Mouse (Mus musculus) neural tube, embryonic 12.5 days (tissue): ENCODE measurements around the gene Dzip1. TPM values are rescaled to one million over a fixed set of nuclear protein-coding genes. Genes with fewer than 3 reads are reported as not detected.

Experiments used
- ATAC-seq: fragments of 200-750 bp; cut with Nextera tagmentation; 2 replicates; pipeline ENCODE4 v1.8.0; 2017; ENCODE audit warnings: low read depth, mild to moderate bottlenecking, moderate TSS enrichment, moderate library complexity; ENCODE audit not compliant: low FRiP score
- H3K27ac ChIP-seq: fragments of 300-500 bp; sonication (generic); 2 replicates; pipeline ENCODE4 v1.5.1; 2016
- H3K27me3 ChIP-seq: fragments of 300-500 bp; sonication (generic); replicated peaks from 2 replicates; pipeline ENCODE4 v1.6.1; 2016; ENCODE audit warnings: mild to moderate bottlenecking
- H3K36me3 ChIP-seq: fragments of 300-500 bp; sonication (generic); 2 replicates; pipeline ENCODE4 v1.6.1; 2016; ENCODE audit warnings: mild to moderate bottlenecking
- H3K4me1 ChIP-seq: fragments of 300-500 bp; sonication (generic); 2 replicates; pipeline ENCODE4 v1.6.1; 2016
- H3K4me2 ChIP-seq: fragments of 300-500 bp; sonication (generic); replicated peaks from 2 replicates; pipeline ENCODE4 v1.6.1; 2016; ENCODE audit warnings: mild to moderate bottlenecking
- H3K4me3 ChIP-seq: fragments of 300-500 bp; sonication (generic); 2 replicates; pipeline ENCODE4 v1.5.1; 2016
- H3K9ac ChIP-seq: fragments of 300-500 bp; sonication (generic); 2 replicates; pipeline ENCODE4 v1.6.1; 2016; ENCODE audit warnings: mild to moderate bottlenecking
- H3K9me3 ChIP-seq: fragments of 300-500 bp; sonication (generic); 2 replicates; pipeline ENCODE4 v1.6.1; 2016; ENCODE audit warnings: mild to moderate bottlenecking
- WGBS: fragments of 180-500 bp; shearing (Covaris S2); methylation state at CpG from one replicate; pipeline ENCODE4 v1.1.7; 2016; 5-methylcytosine and 5-hydroxymethylcytosine counted together
- polyA plus RNA-seq: library from polyadenylated mRNA; unstranded; fragments of >200 nt; fragmentation: Nextera tagmentation; extraction: Ambion mirVana; gene quantifications from 2 replicates; pipeline ENCODE4 v1.2.1, GENCODE M21; 2016

Gene Dzip1
- polyA plus RNA-seq, 1 experiment from 2014 or later, result 40.0 TPM

GRCm38 (mm10) chr14:118890101-118890500, 35.2 kb downstream of the Dzip1 start:
- ATAC-seq, result no peak
- no peaks in the 10 kb centered on the region for H3K4me1 ChIP-seq
- H3K4me3 ChIP-seq, result no peak overlapping the region
- no peak overlapping the region for H3K27ac ChIP-seq
- H3K9me3 ChIP-seq, result no peaks in the 10 kb centered on the region
- no peak overlapping the region for H3K4me2 ChIP-seq
- 88% methylated on average over 4 of the region's 4 CpGs for WGBS
- H3K9ac ChIP-seq, result no peak overlapping the region
- H3K27me3 ChIP-seq, result no peaks in the 10 kb centered on the region
- peaks cover 82% of the 10 kb centered on the region for H3K36me3 ChIP-seq

DNA sequence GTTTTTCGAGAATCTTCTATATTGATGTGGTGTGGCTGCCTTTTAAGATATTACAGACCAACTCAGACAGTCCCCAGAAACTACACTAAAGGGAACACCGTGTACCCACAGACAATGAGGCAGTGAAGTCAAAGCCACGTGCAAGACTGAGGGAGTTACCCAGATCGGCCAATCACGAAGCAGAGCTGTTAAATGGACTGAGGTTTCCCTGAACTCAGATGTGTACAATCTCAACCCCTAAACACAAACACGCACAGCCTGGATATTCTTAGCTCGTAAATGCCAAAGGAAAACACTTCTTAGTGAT, 41.1 kb downstream of the Dzip1 start:
- 80% methylated on average over 7 of the region's 7 CpGs for WGBS
- H3K9me3 ChIP-seq, result no peaks in the 10 kb centered on the region
- no peak overlapping the region for H3K27ac ChIP-seq
- no peaks in the 10 kb centered on the region for H3K4me1 ChIP-seq
- no peaks in the 10 kb centered on the region for H3K27me3 ChIP-seq
- H3K4me2 ChIP-seq, result no peak overlapping the region
- H3K4me3 ChIP-seq, result no peak overlapping the region
- no peak overlapping the region for H3K9ac ChIP-seq
- H3K36me3 ChIP-seq, result peaks cover 85% of the 10 kb centered on the region
- no peak for ATAC-seq

- ATAC-seq, result no peak
- no peaks in the 10 kb centered on the region for H3K4me1 ChIP-seq
- no peak overlapping the region for H3K4me3 ChIP-seq
- H3K9ac ChIP-seq, result no peak overlapping the region
- no peaks in the 10 kb centered on the region for H3K27me3 ChIP-seq
- H3K27ac ChIP-seq, result no peak overlapping the region
- no peaks in the 10 kb centered on the region for H3K9me3 ChIP-seq
- 85% methylated on average over 18 of the region's 18 CpGs for WGBS
- H3K36me3 ChIP-seq, result peaks cover 86% of the 10 kb centered on the region
- no peak overlapping the region for H3K4me2 ChIP-seq
Measured at GRCm38 (mm10) chr14:118883344-118884249, 41.7 kb downstream of the Dzip1 start.

DNA sequence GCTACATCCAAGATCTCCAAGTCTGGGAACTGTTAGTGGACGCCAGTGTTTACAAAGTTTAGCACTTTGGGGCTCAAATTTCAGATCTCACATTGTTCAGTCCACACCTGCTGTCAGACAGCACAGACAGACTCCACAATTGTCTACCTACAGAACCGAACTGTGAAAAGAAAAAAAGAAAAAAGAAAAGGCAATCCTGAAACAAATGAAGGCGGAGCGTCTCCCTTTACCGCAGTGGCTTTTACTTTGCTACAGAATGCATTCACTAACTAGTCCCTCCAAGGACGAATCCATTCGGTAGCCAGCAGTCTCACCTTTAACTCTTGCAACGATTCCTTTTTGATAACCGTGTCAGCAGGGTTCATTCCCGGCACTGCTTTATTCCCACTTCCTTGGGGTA, 44.6 kb downstream of the Dzip1 start:
- Histone ChIP-seq H3K9ac (no peak overlapping the region), H3K9me3 (no peaks in the 10 kb centered on the region), H3K4me2 (no peak overlapping the region), H3K36me3 (peaks cover 77% of the 10 kb centered on the region), H3K27ac (no peak overlapping the region), H3K4me3 (no peak overlapping the region), H3K4me1 (no peaks in the 10 kb centered on the region), H3K27me3 (no peaks in the 10 kb centered on the region)
- WGBS, result 84% methylated on average over 10 of the region's 10 CpGs
- ATAC-seq, result no peak

DNA sequence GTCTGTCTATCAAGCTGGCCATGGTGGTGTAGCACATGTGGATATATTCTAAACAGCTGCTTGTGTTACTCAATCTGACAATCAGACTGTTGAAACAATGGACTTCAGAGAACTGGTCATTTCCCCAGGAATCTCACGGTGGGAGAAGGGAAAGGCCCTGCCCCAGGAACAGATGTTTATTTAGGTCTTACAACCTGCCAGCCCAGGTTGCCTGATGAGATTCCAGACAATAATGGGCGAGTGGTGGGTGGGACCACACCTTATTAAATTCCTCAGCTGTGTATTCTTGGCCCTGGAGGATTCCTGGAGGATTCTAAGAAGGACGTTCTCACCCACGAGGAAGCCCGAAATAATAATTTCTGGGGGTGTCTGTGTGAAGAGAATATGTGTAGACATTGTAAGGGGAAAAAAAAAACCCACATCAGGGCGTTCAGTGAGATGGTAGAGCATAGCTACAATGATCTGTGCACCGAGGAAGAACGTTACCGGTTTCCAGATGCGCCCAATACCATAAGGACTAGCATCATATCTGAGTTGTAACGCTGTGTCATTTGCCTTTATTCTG, 46.8 kb downstream of the Dzip1 start:
- H3K9ac ChIP-seq, result no peak overlapping the region
- H3K27me3 ChIP-seq, result no peaks in the 10 kb centered on the region
- no peak for ATAC-seq
- no peaks in the 10 kb centered on the region for H3K9me3 ChIP-seq
- no peak overlapping the region for H3K4me2 ChIP-seq
- 89% methylated on average over 11 of the region's 11 CpGs for WGBS
- no peaks in the 10 kb centered on the region for H3K4me1 ChIP-seq
- H3K4me3 ChIP-seq, result no peak overlapping the region
- no peak overlapping the region for H3K27ac ChIP-seq
- peaks cover 74% of the 10 kb centered on the region for H3K36me3 ChIP-seq

- no peaks in the 10 kb centered on the region for H3K9me3 ChIP-seq
- H3K4me2 ChIP-seq, result no peak overlapping the region
- no peak for ATAC-seq
- H3K9ac ChIP-seq, result no peak overlapping the region
- no peaks in the 10 kb centered on the region for H3K4me1 ChIP-seq
- no peak overlapping the region for H3K27ac ChIP-seq
- no peak overlapping the region for H3K4me3 ChIP-seq
- H3K27me3 ChIP-seq, result no peaks in the 10 kb centered on the region
- 73% methylated on average over 10 of the region's 10 CpGs for WGBS
- H3K36me3 ChIP-seq, result peaks cover 56% of the 10 kb centered on the region
Measured at GRCm38 (mm10) chr14:118874786-118875415, 50.4 kb downstream of the Dzip1 start.

DNA sequence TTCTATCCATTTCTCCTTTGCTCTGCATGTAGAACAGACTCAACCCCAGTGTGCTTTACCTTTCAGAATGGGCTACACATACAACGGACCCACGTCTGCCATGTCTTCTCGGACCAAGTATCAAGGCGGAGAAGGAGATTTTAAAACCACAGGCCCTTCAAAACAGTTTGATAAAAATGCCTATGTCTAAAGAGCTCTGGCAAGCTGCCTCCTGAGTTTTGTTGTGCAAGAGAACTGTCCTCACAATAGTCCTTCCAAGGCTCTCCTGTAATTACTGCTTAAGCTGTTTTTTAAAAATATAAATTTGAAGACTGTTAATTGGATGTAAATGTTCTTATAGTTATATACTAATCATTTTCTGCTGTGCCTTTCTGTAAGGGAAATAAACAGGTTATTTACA, 51.1 kb downstream of the Dzip1 start:
- Histone ChIP-seq H3K4me1 (no peaks in the 10 kb centered on the region), H3K4me3 (no peak overlapping the region), H3K4me2 (no peak overlapping the region), H3K36me3 (peaks cover 48% of the 10 kb centered on the region), H3K9me3 (no peaks in the 10 kb centered on the region), H3K27ac (no peak overlapping the region), H3K27me3 (no peaks in the 10 kb centered on the region), H3K9ac (no peak overlapping the region)
- 92% methylated on average over 4 of the region's 4 CpGs for WGBS
- ATAC-seq, result no peak

- Histone ChIP-seq H3K4me1 (no peaks in the 10 kb centered on the region), H3K9ac (no peak overlapping the region), H3K4me2 (no peak overlapping the region), H3K27me3 (no peaks in the 10 kb centered on the region), H3K27ac (no peak overlapping the region), H3K9me3 (no peaks in the 10 kb centered on the region), H3K36me3 (peaks cover 15% of the 10 kb centered on the region), H3K4me3 (no peak overlapping the region)
- WGBS, result 93% methylated on average over 6 of the region's 6 CpGs
- no peak for ATAC-seq
Measured at GRCm38 (mm10) chr14:118869712-118870111, 55.5 kb downstream of the Dzip1 start.

DNA sequence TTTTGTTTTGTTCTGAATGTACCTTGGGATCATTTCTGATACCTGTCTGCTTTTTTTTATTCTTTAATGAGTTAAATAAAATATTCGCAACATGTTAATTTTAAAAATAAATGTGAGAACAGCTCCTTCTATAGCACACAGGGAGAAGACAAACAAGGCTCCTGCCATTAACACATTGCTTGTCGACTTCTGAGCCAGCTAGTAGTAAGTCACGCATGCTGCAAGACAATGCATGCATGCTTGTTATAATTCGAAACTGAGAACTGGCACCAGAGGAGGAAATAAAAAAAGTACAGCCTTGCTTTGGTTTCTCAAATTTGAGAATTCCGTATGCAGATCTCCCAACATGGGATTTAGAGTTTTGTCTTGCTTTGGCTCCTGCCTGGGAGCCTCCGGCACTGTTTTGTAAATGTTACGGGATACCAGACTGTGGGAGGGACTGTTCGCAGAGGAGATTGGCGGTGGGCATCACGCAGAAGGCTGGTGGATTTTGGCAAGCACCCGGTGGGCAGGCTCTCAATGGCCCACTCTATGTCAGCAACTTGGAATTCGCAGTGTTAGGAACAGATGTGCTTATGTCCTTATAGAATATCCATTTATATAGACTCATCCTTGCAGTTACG, 57.0 kb downstream of the Dzip1 start:
- 85% methylated on average over 13 of the region's 13 CpGs for WGBS
- H3K27me3 ChIP-seq, result no peaks in the 10 kb centered on the region
- H3K9me3 ChIP-seq, result no peaks in the 10 kb centered on the region
- peaks cover 11% of the 10 kb centered on the region; the same call in 1 of the 2 replicates for H3K36me3 ChIP-seq
- H3K4me2 ChIP-seq, result no peak overlapping the region
- no peaks in the 10 kb centered on the region for H3K4me1 ChIP-seq
- no peak overlapping the region for H3K4me3 ChIP-seq
- H3K27ac ChIP-seq, result no peak overlapping the region
- H3K9ac ChIP-seq, result no peak overlapping the region
- no peak for ATAC-seq

GRCm38 (mm10) chr14:118867366-118867765, 57.9 kb downstream of the Dzip1 start:
- no peaks in the 10 kb centered on the region for H3K9me3 ChIP-seq
- H3K4me3 ChIP-seq, result no peak overlapping the region
- 66% methylated on average over 6 of the region's 6 CpGs for WGBS

DNA sequence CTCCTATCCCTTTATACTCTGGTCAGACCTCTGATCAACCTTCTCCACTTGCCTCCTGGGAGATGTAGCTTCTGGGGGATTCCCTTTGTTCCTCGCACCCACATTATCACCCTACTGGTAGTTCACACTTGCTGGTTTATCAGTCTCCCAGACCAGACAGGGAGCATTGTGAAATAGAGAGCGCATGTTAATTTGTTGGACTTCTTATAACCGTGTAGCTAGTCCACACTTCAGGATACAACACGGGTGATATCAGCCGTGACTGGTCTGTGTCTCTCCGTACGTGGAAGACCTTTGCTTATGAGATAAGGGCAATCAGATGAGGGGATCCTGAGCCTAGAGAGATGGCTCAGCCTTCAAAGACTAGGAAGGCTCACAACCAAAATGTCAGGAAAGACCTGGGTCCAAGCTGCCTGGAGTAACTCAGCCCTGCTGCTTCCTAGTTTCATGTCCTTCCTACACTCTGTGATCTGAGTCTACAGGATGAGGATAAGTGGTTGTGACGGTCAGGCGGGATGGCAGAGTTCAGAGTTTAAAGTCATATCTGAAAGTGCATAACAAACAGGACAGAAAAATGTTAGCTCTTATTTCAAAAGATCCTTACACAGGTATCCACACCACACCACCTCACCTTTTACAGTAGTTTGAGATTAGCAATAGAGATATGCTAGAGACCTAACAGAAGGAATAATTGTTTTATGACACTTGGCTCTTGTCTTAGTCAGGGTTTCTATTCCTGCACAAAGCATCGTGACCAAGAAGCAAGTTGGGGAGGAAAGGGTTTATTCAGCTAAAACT, 59.0 kb downstream of the Dzip1 start:
- no peaks in the 10 kb centered on the region for H3K4me1 ChIP-seq
- H3K9ac ChIP-seq, result no peak overlapping the region
- no peaks in the 10 kb centered on the region for H3K36me3 ChIP-seq
- no peaks in the 10 kb centered on the region for H3K27me3 ChIP-seq
- no peak overlapping the region for H3K4me2 ChIP-seq
- no peak for ATAC-seq
- H3K27ac ChIP-seq, result no peak overlapping the region
- H3K9me3 ChIP-seq, result no peaks in the 10 kb centered on the region
- no peak overlapping the region for H3K4me3 ChIP-seq
- WGBS, result 88% methylated on average over 10 of the region's 10 CpGs

More at GRCm38 (mm10) chr14:118867366-118867765, 57.9 kb downstream of the Dzip1 start:
- Histone ChIP-seq H3K27ac (no peak overlapping the region), H3K9ac (no peak overlapping the region), H3K27me3 (no peaks in the 10 kb centered on the region), H3K4me1 (no peaks in the 10 kb centered on the region), H3K4me2 (no peak overlapping the region), H3K36me3 (0 out of 2 replicates have a peak, but pooled peaks cover 5% of the 10 kb centered on the region)
- no peak for ATAC-seq

DNA sequence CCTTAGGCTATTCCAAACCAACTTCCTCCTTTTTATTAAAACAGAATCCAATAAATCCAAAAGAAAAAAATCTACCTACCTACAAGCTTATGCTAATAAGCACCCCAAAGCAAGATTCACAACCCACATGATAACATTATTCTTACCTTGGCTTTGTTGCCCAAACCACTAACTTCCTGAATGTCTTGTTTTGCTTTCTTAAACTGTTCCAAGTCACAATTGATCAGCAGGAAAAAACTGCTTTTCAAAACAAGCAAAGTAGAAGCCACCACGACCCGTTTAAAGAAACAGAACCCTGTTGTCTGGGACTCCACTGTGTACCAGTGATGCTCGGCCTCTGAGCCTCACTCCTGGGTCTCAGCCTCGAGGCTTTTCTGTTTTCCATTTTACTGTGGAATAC, 60.4 kb downstream of the Dzip1 start:
- Histone ChIP-seq H3K4me3 (no peak overlapping the region), H3K4me1 (no peaks in the 10 kb centered on the region)
- WGBS, result 69% methylated on average over 4 of the region's 4 CpGs

More for the DNA sequence above, 60.4 kb downstream of the Dzip1 start:
- H3K27ac ChIP-seq, result no peak overlapping the region
- no peaks in the 10 kb centered on the region for H3K9me3 ChIP-seq
- H3K4me2 ChIP-seq, result no peak overlapping the region
- ATAC-seq, result no peak
- H3K27me3 ChIP-seq, result no peaks in the 10 kb centered on the region
- H3K36me3 ChIP-seq, result no peaks in the 10 kb centered on the region
- H3K9ac ChIP-seq, result no peak overlapping the region
